Mouse (Mus musculus): ENCODE measurements around the gene 1700016C15Rik.

1700016C15Rik gene

DNA sequence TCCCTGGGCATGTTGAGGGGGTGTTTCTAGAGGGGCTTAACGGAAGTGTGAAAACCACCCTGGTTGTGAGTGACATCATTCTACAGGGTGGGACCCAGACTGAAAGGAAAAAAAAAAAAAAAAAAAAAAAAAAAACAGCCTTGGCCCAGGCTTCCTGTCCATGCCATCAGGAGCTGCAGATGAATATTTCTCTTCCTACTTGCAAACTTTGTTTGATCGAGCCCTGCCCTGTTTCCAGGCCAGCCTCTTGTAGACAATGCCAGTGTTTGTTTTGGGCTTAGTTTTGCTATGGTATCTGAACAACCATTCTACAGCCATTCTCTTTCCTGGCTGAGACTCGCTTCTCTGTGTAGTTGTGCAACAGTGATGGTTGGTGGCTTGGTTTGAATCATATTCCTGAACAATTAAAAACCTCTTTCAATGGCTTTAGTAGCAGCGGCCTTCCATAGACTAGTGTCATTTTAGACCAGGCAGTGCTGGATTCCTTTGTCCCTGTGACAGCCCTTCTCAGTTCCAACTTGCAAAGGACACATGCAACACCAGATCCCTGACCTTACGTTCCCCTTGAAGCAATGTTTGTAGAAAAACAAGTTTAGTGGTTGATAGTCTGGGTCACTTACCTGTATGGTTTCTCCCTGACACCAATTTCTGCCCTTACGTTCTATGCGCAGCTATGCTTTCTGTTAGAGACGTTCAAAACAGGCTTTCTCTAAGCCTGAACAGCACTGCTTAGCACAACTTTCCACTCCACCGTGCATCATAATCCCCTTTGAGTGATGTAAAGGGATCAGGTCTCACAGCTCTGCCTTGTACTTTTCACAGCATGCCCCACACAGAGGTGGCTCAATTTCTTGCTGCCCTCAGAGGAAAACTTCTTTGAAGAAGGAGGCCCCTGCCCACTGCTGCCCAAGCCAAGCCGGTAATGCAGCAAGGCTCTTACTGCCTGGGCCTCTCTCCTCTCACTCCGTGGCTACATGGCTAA, at the start of gene 1700016C15Rik:
Gene 1700016C15Rik (plus strand): TSS at position 772 of the 982 bp plus-strand sequence.
- DNase-seq, result no peak

DNA sequence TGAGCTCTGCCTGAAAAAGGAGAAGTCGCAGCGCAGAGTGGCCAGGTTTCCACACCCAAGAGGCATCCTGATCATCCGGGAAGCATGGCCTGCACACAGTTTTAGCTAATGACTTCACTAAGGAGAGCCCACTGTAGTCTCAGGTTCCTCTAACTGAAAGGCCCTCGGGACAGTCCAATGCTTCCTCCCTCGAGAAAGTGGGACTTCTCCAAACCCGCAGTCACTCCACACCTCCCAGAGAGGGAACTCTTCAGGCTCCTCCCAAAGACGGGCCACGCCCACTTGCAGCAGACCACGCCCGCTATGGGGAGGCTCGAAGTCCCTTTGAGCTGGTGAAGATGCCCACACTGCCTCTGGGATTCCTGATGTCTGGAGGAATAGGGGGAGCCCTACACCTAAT, 48.4 kb upstream of the 1700016C15Rik start:
- DNase-seq, result no peak

DNA sequence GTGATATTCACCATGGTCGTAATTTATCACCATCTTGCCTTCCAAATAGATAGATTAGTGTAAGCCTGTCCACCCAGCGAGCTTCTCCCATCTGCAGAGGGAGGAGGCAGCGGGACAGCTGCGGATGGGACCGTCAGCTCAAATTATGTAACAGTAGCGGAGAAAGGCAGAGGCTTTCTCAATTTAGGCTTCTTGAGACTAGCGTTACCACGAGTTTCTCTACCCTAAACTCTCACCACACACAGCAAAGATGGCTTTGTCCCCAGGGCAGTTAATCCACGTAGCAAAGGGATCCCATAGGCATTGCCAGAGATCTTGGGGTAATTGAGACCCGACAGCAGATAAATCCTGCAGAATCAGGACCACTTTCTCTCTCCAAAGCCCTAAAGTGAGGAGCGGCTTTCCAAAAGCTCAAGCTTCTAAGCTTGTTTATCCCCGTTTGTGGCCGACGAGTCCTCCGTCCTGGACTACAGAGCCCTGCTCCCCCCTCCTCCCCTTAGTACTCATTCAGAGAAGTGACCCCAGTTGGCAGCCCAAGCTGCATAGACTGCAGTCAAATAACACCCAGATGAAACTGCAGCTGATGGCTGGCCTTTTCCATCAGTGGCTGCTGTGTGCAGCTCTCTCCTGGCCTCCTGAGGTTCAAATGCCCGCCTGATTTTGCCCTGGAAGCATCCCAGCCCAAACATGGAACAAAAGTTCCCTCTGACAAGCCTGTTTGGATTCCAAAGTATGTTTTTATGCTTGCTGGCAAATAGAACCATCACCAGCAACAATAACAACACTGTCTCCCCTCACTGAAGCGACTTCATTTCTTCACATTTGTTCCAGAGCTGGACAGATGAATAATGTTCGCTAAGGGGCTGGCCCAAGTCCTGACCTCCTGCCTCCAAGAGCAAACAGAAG, 45.4 kb upstream of the 1700016C15Rik start:
- peak; percentile 72 for DNase-seq

DNA sequence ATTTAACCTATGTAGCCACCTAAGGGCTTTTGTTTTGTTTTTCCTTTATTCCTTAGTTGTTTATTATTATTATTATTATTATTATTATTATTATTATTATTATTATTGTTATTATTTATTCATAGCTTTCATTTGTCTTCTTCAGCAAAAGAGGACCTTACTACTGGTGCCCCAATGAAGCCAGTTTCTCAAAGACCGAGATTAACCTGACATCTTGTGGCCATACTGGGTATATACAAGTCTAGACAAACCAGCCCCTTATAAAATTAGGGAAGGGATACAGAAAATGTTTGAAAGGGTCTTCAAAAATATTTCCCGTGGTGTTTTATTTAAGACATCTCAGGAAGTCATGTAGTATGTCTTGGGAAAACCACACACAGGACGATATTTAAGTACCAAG, 44.7 kb upstream of the 1700016C15Rik start:
- DNase-seq, result peak; percentile 72

DNA sequence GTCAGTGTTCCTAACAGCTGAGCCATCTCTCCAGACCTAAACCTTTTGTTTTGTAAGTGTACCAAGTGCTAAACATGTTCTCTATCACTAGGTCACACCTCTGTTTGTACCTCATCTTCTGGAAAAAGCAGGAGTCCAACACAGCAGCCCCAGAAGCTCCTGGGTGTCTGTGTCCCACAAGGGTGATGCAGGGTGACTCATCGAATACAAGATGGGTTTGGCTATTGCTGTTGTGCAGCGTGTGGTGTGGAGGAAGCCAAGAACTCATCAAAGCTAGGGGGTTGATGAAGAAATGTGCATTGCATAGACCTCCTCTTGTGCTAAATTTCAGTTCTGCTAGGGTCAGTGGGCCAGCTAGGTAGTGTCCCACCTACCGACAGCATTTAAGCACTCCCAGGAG, 43.5 kb upstream of the 1700016C15Rik start:
- no peak for DNase-seq

DNA sequence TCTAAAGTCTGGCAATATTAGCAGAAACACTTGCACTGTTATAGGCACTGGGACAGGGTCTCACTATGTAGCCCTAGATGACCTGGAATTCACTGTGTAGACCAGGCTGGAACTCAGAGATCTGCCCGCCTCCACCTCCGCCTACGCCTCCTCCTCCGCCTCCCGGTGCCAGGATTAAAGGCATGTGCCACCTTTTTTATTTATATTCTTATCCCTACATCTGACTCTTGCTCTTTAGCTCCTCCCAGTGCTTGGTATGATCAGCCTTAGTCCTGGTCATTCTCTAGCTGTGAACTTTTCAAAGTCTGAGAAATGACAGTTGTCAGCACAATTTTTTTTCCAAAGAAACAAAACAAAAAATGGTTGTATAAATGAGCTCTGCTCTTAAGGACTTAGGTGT, 42.6 kb upstream of the 1700016C15Rik start:
- DNase-seq, result peak; percentile 62

DNA sequence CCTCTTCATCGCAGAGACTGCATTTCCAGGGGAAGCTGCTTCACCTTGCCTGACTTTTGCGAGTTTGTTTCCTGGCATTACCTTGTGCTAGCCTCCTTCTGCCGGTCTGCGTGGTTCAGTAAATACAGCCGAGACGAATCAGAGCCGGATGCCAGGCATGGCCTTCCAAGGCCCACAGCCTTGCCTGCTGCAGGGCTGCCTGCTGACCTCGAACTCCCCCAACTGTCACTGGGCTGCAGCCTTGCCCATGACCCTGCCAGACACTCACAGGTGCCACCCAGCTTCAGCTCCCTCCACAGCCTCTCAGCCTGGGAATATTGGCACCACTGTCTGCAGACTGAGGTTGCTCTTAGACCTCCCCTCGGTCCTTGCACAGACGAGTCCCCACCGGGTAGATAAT, 37.1 kb upstream of the 1700016C15Rik start:
- DNase-seq, result no peak

DNA sequence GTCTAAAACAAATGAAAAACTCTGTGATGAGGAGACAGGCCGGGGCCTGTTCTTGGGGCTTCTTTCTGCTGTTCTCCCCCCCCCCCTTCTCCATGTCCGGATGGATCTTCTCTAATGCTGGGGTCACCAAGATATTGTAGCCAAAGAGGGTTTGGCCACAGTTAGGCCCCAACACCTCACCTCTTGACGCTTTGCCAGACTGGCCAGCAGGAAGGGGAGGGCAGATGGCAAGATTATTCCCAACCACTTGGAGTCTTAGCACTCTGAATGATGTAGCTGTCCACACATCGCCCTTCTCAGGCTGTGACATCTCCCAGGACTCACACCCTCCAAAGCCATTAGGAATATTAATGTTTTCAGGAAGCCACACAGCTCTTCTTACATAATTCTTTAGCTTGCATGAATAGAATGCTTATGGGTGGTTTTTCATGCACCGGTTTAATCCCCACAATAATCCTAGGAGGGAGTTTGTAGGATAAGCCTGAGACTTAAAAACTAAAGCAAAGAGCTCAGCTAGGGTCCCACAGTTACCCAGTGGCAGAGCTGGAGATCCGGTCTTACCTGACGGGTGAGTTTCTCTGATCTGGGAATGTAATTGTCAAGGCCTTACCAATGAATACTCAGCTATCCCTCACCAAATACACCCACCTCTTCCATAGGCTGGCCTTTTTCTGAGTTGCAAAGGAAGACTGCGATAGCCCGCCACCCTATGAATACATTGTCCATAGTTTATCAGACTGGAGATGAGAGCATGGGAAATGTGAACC, 35.9 kb upstream of the 1700016C15Rik start:
- DNase-seq, result peak; percentile 57

DNA sequence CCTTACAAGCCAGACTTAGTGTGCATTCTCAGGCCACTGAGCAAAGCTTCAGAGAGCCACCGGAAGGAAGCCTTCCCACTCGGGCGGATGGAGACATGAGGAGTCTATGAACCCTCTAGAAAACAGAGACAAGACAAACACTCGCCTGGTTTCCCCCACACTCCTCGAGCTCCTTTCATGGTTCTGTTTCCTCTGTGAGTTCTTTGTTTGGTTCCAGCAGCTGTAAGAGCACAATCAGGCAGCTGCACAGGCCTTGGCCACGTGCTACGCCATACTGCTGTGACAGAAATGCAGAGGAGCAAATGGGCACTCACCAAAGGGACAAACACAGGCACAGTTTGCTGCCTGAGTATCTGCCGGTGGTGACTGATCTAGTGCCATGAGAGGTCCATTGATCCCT, 29.1 kb upstream of the 1700016C15Rik start:
- no peak for DNase-seq

DNA sequence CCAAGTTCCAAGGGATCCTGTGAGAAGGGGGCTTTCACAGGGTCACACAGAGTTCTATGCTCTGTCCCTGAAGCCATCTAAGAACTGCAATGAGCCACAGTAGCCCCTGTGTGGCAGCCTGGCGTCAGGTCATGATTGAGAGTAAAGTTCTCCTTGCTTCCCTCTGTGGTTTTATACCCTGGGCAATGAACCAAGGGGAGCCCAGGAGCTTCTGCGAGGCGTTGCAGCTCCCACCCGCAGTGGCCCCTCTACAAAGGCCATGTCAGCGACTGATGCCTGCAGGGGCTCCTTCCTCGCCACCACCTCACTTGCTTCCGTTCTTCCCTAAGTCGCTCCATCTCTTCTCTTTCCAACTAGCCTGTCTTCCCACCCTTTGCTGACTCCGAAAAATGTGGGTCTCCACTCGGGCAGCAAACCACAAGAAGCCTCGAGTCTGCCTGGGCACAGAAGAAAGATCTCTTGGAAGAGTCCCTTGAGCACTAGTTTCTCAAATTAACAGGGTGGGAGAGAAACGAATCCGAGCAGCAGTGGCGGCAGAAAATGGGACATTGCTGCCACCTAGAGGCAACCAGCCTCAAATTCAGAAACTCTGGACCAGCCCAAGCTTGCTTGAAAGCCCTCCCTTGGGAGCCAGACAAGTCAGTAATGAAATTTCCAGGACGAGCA, 27.0 kb upstream of the 1700016C15Rik start:
- DNase-seq, result peak; percentile 77

DNA sequence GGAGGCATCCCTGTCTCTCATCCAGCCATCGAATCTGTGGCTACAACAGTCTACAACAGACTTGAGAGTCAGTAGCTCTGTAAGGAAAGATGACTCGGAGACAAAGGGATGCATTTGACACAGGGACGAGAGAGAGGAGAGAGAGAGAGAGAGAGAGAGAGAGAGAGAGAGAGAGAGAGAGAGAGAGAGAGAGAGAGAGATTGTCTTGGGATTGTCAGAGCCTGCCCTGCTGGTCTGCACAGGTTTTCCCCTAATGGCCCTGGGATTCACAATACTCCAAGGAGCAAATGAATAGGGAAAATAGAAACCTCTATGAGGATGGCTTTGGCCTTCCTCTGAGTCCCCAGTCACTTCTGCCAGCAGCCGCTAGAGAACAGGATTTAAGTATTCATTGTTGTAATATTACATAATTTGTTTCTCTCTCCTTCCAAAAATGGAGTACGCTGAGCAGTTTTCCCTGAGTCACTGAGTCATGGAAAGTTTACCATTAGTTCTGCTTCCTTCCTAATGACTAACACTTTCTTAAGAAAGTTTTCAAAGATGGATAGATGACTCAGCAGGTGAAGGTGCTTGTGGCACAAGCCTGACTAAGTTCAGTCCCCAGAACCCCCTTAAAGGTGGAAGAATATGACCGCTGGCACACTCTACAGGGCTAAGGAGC, 26.3 kb upstream of the 1700016C15Rik start:
- DNase-seq, result no peak

DNA sequence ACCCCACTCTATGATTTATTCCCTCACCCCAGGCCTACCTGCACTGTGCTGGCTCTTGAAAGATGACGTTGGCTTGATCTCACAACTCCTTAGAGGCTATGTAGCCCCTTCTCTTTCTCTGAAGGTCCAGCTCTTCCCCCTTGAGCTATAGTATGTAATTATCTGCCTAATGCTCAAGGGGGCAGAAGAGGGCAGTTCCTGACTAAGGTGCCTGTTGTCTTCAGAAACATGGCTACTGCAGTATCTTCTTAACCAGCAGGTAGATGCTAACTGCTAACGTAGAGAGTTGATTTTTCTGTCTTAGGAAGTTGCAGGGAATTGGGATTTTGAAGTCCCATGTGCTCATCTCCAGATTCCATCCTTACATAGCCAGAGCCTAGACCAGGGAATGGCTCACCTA, 24.4 kb upstream of the 1700016C15Rik start:
- DNase-seq, result no peak

DNA sequence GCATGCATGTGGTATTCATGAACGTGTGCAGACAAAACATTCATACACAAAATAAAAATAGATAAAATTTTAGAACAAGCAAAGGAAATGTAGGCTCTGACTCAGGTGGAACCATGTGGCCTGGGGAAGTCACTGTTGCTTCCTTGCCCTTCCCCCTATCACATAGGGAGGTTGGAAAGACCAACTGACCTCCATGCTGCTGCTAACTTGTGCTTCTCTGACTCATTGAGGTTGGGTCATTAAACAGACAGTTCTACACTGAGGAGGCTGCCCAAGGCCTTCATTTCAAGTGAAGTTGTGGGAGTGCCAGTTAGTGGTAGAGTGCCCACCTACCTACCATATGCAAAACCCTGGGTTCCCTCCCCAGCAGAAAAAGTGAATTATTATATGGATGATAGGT, 22.0 kb upstream of the 1700016C15Rik start:
- DNase-seq, result no peak

DNA sequence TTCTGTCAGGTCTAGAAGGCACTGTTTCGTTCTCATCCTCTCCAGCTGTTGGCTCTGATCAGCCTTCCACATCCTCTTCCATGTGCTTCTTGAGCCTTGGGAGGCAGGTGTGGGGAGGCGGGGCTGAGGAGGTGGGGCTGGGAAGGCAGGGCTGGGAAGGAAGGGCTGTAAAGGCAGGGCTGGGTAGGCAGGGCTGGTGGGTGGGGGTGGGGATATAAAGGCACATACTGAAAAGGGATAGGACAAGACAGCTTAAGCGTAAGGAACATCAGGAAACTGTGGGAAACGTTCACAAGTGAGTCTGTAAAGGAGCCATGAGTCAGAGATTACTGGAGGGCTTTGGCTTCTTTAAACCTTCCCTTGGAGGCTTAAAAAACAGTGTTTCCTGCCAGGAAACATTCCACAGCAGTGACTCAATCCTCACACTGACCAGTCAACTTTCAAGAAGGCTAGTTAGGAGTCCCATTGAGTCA, 21.0 kb upstream of the 1700016C15Rik start:
- no peak for DNase-seq

DNA sequence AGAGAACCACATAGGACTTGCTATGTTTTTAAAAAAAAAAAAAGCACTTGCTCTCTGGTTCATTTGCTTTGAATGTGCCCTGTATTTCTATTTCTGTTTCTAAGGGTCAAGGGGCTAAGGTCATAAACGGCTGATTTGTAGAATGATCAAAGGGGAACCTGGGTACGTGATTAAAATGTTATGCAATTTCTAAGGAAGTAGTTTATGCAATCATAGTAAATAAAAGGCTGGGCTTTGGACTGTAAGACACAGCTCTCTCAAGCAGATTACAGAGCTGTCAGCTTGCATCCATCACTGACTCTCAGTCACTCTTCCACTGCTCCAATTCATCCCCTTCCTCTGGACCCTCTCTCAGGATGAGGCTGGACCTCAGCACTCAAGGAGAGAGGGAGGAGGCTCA, 18.6 kb upstream of the 1700016C15Rik start:
- DNase-seq, result no peak

DNA sequence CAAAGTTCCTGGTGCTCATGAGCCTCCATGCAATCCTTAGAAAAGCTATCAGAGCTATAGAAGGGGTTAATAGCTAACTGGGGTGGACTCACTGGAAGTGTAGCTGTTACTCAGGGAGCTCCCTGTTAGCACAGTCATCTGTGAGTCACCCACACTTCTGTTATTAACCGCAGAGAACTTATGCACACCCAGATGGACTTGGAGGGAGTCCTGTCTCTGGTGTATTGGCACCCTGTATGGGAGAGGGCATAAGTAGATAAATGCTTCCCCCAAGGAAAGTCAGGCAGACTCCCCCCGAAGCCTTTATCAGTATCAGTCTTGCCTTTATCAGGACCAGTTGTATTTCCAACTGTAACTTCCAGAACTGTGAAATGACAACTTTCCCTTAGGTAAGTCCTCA, 18.2 kb upstream of the 1700016C15Rik start:
- no peak for DNase-seq

DNA sequence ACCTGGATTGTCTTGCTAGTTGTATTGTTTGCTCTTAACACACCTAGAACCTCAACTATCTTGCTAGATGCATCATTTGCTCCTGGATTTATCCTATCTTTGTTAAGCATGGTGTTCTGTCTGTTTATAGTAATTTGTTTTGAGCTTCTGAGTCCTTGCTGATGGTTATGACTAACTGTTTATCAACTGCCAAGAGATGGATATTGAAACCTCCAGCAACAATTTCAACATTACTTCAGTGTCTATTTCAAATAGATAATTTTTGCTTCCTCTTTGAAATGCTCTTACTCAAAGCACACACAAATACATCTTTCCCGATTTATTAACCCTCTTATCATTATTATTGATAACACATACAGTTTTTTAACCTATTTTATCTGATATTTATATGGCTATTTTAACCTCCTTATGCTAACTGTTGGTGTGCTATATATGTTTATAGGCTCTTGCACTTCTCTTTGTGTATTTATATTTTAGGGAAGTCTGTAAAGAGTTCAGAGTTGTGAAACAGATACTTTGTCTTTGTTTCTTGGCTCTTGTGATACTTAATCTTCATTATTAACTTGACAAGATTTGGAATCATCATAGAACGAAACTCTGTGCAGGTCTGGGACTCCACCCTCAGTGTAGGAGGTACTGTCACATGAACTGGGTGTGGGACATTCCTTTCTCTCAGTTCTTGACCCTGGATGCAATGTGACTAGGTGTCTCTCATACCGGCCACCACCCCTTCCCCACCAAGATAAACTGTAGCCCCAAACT, 15.8 kb upstream of the 1700016C15Rik start:
- no peak for DNase-seq

DNA sequence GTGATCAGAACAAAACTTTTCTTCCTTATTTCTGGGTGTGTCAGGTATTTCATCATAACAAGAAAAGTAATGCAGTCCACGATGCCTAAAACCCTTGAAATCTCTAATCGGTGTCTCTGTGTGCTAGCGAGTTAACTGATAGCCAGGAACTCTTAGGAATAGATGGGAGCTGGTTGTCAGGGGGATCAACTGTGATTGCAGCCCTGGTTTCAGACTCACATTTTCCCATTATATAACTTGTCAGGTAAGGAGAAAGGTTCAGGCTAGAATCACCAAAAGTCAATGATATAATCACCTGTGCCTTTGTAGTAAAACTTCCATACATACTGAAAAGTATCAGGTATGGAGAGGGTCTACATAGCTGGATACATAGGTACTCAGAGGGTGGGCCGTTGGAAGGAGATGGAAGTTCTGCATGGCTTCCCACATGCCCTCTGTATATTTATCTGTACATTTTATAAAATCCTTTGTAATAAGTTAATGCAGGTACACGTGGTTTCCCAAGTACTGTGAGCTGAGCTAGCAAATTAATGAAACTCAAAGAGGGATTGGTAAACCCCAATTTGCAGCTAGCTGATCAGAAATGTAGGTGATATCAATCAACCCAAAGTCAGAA, 15.1 kb upstream of the 1700016C15Rik start:
- DNase-seq, result no peak

DNA sequence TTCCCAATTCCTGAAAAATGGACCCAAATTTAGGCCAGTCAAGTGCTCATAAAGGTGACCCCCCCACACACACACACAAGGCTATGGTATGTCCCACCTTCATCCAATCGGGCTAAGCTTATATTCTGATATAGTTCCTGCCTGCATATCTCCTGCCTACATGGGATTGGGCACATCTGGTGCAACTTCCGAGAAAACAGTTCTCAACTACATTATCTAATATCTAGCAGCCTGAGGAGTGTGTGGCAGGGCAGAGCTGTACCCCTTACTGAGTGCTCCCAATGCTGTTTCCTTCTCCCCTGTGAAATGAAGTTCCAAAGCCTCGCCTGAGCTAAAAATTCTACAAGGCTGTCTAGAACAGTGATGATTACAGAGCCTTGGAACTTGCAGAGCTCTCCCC, 13.2 kb upstream of the 1700016C15Rik start:
- no peak for DNase-seq

Data from cerebellum, adult 9-11 months (tissue).